Mouse (Mus musculus) yolk sac, embryonic 10.5 days (tissue): ENCODE results near the gene Il1r1.

Experiments used
- DNase-seq: peaks from one replicate; pipeline ENCODE4 v3.0.0-alpha.2; 2017; ENCODE audit warnings: low spot score

Gene Il1r1

DNA sequence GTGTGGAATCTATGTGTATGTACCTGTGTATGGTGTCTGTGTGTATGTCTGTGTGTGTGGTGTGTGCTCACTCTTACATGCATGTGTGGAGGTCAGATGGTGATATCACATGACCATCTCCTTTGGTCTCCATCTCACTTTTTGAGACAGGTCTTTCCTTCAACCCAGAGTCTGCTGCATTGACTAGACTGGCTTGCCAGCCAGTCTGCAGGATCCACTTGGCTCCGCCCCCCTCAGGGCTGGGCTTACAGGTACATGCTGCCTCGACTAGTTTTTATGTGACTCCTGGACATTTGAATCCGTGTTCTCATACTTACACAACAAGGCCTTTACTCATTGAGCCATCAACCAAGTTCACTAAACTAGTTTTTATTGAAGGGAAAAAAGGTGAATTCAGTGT lies 6.2 kb downstream of the Il1r1 start:
- DNase-seq: no peak

DNA sequence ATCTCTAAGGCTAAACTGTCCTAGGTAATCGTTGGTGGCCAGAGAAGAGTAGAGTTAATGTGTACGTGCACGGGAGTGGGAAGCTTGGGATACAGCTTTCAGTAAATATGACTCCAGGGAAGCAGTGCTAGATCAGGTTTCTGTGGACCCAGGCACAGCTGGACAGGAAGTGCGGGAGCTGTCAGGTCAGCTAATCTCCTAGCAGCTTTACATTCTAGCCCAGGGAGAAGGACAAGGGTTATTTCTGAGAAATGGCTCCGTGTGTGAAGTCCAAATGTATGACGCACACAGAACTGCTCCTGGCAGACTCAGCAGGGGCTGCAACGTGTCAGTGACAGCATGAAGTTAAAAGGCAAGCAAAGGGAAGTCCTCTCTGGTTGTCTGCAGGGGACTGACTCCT lies 8.3 kb downstream of the Il1r1 start:
- DNase-seq: peak; percentile 70

DNA sequence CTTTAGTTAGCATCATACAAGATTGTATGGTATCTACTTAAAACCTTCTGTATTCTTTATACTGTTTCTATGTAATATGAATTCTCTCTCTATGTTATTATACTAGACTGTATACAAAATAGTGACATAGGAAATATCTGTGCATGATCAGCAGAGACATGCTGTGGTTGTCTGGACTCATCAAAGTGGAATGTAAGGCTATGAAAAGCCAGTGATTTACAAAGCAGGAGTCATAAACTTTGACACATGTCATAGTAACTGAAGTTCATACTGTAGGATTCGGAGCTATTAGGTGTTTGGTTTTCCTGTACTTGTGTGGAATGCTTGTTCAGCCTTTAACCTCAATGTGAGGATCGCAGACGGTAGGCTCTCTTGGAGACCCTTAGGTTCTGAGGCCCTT lies 8.7 kb downstream of the Il1r1 start:
- DNase-seq: no peak

DNA sequence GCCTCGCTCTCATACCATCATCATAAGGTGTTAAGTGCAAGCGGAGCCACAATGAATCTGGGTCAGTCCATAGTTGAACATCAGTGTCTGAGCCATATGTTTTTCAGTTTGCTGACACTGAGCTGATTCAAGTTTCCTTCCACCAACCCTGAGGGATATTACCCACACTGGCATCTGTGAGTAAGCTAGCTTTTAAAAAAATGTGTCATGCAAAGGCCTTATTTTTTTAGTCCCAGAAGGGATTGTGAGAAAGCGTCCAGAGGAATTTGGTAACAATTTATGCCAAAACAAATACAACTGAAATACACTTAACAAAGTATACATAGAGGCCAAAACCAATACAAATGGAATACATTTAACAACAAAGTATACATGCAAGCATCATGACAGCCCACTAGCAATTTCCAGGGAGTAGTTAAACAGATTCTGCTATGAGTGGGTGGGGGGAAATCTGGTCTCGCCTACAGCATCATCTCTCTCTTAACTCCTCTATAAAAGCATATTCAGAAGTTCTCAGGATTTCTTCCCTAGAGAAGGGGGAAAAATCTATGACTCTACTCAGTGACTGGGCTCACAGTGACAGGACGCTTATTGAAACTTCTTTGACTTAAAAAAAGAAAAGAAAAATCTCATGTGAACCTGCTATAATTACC lies 10.8 kb downstream of the Il1r1 start:
- DNase-seq: no peak

DNA sequence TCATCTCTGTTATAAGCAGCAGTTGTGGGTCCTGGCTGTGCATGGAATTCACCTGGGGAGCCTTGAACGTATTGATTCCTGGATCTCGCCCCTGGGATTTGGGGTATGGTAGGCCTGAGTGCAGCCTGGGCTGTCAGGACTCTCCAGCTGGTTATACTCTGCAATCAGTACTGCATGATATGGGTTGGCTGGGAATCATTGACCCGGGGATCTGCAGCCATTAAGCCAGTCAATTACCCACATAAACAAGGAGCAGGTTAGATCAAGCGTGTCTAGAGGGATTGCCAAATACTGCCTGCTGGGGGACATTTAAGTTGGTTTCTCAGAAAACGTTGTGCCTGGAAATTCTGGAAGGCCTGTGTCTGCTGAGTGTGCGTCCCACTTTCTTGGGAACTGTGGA lies 11.8 kb downstream of the Il1r1 start:
- no peak for DNase-seq

DNA sequence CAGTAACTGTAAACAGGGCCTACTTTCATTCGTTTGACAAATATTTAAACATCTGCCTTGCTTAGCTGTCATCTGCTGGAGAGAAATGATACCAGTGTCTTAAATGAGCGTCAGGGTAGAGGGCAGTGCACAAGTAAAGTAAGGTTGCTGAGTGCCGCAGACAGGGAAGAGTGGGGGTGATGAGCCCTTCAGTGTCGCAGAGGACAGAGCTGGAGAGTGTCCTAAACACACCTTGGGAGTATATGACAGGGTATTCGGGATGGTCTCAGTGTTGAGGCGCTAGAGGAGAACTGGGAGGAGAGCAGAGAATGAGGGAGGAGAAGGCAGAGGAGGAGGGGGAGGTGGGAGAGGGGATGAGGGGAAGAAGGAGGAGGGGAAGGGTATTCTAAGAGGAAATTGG lies 12.2 kb downstream of the Il1r1 start:
- no peak for DNase-seq

DNA sequence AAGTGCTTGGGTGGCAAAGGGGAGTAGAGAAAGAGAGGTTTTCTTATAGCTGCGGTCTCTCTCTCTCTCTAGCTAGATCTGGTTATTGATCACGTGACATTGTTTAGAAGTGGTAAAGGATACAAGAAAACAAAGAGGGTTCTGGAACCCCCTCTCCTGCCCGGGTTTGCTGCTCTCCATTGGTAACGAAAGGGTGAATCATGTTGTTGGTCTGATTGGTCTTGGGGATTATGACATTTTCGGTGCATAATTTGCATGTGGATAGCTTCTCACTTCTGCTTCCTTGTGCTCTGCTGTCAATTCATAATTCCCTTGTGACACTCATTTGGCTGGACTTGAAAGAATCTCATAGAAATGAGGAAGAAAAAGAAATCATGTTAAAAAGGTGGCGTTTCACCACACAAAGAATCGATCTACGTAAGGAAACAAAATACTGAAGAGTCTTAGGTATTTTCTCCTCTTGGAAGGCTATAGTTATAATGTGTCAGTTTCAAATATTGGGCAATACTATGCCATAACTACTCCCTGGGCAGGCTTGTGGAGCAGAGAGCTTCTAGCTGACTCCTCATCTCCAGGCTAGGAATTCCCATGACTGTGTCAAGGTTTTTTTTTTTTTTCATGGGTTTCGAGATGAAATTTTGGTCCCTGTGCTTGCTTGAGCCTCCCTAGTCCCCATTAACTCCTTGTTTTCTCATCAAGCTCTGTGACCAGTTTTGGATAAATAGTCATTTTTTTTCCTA lies 15.6 kb downstream of the Il1r1 start:
- no peak for DNase-seq

DNA sequence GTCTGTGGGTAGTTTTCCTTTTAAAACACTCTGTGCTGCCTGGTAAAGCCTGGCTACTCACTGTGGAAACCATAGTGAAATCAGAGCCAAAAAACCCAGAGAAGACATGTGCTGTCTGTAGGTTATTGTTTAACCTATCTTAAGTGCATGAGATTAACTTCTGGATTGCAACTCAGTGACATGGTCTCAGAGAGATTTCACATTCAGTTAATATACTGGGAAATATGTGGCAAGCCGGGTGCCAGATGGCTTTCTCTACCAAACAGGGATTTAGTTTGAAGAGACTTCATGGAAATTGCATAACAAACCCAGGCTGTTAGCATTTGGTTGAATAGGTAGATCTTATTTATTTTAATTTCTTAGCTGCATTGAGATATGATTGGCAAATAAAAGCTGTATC lies 17.8 kb downstream of the Il1r1 start:
- no peak for DNase-seq

DNA sequence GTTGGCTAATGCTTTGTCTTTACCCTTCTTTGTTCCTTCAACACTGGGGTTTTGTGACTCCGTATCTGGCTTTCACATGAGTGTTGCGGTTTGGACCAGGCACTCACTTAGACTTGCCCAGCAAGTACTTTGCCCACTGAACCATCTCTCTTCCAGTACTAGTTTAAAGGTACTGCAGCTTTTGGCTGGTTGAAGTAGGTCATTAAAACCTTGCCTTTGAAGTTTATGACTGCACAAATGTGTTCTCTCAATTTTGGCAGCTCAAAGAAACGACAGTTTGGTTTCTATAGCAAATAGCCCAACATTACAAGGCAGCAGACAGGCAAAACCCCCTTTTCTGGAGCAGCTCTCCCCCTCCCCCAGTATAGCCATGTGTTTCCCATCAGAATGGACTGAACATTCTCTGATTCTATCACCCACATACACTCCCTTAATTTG lies 18.7 kb downstream of the Il1r1 start:
- no peak for DNase-seq

DNA sequence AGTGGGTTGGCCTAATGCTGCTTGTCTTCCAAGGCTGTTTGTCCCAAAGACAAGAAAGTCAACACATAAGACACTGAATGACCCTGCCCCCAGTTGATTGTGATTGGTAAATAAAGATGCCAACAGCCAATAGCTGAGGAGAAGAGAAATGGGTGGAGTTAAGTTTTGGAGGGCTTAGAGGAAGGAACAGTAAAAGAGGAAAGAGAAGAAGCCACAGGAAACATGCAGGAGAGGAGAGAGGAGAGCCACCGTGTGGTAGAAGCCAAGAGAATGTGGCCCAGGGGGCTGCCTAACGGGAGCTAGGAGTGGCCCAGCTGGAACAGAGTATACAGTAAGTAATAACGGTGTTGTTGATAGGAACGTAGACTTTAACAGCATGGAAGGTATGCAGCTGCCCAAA lies 25.5 kb downstream of the Il1r1 start:
- DNase-seq: no peak

DNA sequence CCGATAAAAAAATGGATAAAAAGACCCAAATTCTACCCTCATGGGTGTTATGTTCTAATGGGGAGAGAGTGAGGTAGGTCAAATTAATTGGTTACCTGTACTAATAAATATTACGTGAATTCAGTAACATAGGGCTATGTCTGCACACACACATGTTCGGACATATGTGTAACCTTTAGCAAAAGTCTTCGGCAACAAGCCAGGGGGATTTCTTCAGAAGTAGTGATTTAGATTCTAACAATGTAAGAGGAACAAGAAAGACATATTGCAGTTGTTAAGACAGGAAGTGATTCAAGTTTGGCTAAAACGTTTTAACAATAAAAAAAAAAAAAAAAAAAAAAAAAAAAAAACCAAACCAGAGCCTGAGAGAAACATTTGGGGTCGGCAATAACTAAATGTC lies 27.6 kb downstream of the Il1r1 start:
- DNase-seq: no peak

DNA sequence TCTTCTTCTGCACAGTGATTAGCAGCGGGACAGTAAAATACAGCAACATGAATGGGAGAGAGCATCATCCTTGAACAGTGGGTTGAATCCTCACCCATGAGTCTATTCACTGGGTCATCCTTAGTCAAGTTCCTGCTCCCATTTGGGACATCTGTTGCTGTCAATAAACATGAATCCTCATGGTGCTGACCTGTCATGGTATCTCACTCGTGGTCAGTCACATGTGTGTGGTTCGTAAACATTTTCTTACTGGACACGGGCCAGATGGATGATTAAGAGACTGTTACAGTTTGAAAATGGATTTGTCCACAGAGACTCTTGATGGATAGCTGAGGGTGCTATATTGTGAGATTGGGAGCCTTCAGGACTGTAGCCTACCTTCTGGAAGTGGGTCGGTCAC lies 29.1 kb downstream of the Il1r1 start:
- DNase-seq: no peak

DNA sequence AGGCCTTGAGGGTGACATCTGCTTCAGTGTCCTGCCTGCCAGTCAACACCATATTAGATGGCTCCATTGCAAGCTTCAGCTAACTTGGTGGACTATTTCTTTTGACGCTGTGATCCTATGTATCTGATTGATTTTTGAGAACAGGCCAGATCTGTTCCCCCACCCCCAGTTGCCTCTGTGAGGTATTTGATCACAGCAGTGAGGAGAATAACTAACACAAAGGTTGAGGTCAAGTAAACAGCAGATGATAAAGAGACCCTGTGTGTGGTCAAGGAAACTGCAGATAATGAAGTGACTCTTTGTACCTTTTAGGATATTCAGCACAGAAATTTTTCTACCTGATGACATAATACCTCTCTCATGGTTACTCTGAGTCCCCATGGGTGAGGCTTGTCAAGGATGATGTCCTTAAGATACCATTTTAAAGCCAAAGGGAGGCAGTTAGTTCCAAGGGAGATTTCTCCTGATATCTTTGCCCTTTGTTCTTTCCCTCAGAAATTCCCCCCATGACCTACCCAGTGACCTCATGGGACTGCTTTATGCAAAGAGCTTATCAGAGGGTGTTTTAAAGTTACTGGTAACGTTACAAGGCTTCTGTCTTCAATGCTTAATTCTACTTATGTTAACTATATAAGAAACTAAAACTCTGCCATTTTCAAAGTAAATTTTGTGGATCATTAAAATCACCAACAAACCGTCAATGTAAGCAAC lies 29.6 kb downstream of the Il1r1 start:
- peak; percentile 44 for DNase-seq

DNA sequence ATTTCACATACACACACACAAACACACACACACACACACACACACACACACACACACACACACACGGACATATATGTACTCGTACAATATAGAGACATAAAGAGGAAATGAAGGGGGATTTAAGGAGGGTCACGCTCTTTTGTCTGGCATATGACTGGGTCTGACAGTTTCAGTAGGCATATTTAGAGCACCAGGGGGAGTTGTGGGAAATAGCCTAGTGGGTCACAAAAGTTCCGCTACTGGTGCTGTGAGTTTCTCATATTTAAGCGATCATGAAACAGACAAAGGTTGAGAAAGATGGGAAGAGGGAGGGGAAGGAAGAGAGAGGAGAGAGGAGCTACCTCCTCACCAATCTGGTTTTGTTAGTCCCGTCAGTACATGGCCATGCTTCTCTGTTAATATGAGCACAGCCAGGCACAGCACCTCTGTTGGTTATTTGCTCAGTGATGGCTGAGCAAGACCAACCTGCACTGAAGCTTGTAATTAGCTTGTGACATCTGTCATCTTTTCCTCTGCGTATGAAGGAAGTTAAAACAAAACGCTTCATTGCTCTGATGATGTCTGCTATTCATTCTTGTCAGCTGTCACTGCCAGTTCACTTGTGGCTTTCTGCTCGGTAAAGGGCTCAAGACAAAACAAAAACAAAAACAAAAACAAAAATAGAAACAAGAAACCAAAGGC lies 37.7 kb downstream of the Il1r1 start:
- DNase-seq: no peak

DNA sequence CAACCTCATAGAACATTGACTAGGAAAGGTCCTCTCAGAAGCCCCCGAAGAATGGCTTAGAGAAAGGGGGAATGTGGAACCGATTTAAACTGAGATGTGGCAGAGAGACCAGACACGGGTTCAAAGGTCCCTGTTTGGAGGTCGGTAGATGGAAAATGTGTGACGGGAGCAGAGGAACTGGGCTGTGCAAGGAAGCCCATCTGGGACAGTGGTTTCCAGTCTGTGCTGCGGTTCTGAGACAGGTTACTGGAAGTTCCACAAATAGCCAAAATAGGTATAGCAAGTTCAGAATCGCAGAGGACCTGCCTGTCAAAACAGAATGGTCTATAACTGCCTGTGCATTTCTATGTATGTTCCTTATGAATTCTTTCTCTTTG lies 38.2 kb downstream of the Il1r1 start:
- DNase-seq: no peak

DNA sequence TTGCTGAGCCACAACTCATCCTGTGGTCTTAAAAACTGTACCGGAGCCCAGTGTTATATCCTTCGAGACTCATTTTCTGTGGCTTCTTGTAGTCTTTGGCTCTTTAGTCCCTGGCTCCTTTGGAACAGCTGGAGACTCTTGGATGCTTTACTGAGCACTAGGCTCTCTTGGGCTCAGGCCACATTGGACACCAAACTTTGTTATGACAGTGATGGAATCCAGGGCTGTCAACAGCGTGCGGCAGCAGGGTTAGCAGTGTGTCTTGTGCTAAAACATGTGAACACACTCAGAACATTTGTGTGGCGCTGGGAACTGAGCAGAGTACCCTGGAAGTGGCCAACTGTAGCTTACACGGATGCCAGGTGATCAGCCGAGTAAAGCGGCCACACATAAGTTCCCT lies 38.8 kb downstream of the Il1r1 start:
- no peak for DNase-seq

DNA sequence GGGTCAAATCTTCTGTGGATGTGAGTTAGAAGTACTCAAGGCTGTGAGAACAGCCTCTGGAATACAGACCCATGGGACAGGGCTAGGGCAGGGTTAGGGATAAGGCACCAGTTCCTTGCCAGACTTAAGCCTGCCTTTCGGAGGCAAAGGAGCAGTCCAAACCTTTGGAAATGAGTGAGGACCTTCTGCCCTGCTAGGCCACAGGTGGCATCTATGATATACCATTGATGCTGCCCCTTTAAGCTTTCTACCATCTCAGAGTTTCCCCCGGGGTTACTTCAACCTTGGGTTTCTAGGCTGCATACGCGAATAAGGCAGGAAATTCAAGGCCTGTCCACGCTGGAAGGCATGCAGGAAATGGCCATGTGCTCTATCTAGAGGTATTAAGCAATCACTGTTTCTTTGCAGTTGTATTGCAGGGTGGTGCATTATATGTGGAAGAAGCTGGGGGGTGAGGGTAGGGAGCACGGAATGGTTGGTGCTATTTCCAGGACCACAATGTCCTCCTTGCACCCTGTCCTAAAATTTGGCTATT lies 40.5 kb downstream of the Il1r1 start:
- no peak for DNase-seq

DNA sequence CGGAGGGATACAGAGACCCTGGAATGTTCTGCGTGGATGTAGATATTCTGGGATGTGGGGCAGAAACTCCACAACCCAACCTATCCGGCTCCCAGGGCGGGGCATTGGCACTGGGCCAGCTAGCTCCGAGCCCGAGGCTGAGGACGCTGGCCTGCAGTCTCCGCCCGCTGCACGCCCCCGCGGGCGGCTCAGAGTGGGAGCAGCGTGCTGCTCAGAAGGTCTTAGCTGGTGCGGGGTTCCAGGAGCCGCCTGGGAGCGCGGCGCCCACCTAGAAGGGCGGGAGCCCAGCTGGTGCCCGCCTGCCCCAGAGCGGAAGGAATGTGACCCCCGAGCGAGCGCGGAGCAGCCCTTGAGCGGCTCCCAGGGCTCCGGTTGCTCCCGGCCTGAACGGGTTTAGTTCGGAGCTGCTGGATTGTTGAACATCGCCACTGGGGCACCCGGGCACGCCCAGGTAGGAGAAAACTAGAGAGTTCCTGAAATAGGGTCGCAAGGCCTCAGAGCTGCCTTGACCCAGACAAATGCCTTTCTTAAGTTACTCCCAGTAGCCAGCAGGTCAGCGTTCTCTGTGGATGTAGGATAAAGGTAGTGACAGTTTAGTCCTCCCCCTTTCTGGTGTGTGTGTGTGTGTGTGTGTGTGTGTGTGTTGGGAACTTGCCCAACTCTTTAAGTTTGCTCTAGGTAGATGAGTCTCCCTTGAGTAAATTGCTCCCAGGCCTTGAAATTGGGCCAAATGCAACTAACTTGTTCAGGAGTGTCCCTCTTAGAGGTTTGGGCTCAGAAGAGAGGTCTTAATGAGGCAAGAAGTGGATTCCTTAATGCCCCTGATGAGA lies 41.8 kb downstream of the Il1r1 start:
- DNase-seq: peak; percentile 47

DNA sequence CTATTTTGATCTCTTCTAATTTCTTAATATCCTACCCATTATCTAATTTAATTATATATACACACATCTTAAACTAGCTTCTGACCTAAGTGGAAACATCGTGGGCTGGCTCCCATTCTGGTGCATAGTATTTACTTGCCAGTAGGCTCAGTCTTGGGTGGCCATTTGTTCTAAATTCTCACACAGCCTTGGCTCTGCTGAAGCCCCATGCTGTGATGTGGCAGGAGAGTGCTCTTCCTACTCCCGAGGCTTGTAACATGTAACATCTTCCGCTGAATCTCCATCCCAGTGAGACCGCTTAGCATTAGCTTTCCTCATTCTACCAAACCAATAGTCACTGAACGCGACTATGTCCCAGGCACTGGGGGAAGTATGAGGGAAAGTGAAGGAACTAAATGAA lies 43.0 kb downstream of the Il1r1 start:
- DNase-seq: no peak

DNA sequence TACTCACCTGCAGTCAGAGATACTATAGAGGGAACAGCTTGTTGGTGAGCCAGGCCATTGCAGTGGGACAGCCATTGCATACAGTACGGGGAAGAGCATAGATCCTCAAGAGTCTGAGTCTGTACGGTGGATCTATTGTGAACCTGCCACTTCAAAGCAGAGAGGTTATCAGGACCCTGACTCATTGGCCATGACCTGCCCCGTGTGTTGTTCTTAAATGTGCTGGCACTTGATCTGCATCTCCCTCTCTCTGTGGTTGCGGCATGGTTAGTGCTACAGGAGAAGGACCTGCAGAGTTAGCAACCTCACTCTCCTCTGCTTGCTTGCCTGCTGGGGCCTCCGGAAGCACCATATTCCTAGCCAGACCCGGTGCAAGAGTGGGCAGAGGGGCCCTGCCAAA lies 43.7 kb downstream of the Il1r1 start:
- no peak for DNase-seq

DNA sequence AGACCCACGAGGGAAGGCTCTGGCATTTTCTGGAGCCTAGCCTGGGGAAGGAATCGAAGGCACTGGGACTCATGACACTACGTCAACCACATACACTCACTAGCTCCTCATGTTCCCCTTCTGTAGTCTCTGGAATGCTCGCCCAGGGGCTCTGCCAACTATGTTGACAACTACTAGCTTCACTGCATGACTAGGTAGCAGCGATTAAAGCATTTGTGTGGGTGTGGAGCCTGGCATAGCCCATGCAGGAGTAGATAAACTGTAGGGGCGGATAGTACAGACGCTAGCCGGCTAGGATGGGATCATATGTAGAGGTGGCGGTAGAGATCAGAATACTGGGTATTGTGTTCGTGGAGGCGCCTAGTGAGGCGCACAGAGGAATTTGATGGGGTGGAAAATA lies 45.5 kb downstream of the Il1r1 start:
- DNase-seq: no peak

DNA sequence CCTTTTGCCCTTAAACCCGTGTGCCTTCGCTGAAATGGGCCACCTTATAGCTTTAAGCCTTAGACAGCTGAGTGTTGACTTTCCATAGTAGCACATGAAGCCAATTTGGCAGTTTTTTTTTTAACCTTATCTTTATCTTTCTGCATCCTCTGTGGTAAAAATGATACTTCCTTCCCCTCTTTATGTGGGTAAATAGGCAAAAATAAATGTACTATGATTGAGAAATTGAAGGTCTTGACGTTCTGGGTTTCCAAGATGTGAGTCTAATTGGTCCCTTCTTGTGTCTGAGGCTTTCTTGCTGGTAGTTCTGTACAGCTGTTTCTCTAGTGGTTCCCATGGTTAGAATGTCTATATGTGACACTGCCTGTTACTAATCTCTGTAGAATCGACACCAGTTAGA lies 46.2 kb downstream of the Il1r1 start:
- DNase-seq: no peak
